Mouse (Mus musculus): Measurements from ENCODE around the gene AC161166.1. TPM values are rescaled to one million over a fixed set of nuclear protein-coding genes. Genes with fewer than 3 reads are reported as not detected.
"Not testable (repeated sequence)": the region's sequence is repeated elsewhere in the genome, so short reads cannot be mapped to it uniquely, and the experiment has no call there.

AC161166.1 gene
- polyA plus RNA-seq, 1 experiment from 2014 or later, result 2.2 TPM

GRCm38 (mm10) chr7:24520054-24520453, 7.8 kb upstream of the AC161166.1 start:
- ATAC-seq (replicated peaks); H3K4me3 ChIP-seq; H3K36me3 ChIP-seq (replicated peaks); H3K27ac ChIP-seq; H3K27me3 ChIP-seq (replicated peaks); H3K4me1 ChIP-seq; H3K9me3 ChIP-seq; H3K9ac ChIP-seq; H3K4me2 ChIP-seq: not testable (repeated sequence)
- WGBS, result 89% methylated on average over 10 of the region's 10 CpGs

- H3K9me3 ChIP-seq, result no peaks in the 10 kb centered on the region
- H3K27me3 ChIP-seq (replicated peaks), result no peaks in the 10 kb centered on the region
- peaks cover 15% of the 10 kb centered on the region for H3K36me3 ChIP-seq (replicated peaks)
- no peak for ATAC-seq (replicated peaks)
- H3K9ac ChIP-seq, result no peak overlapping the region
- no peak overlapping the region for H3K4me2 ChIP-seq
- H3K4me3 ChIP-seq, result no peak overlapping the region
- H3K27ac ChIP-seq, result no peak overlapping the region
- H3K4me1 ChIP-seq, result no peaks in the 10 kb centered on the region
- WGBS, result 9% methylated on average over 3 of the region's 3 CpGs
Measured at GRCm38 (mm10) chr7:24519130-24519529, 6.9 kb upstream of the AC161166.1 start.

GRCm38 (mm10) chr7:24517654-24518053, 5.4 kb upstream of the AC161166.1 start:
- Histone ChIP-seq H3K4me3 (no peak overlapping the region), H3K27me3 (replicated peaks) (no peaks in the 10 kb centered on the region), H3K36me3 (replicated peaks) (peaks cover 15% of the 10 kb centered on the region), H3K9ac (no peak overlapping the region), H3K27ac (peak overlapping the region; percentile 42; the same call in 1 of the 2 replicates), H3K9me3 (no peaks in the 10 kb centered on the region), H3K4me1 (peaks cover 1% of the 10 kb centered on the region; the same call in 1 of the 2 replicates), H3K4me2 (no peak overlapping the region)
- WGBS, result 44% methylated on average over 6 of the region's 6 CpGs
- ATAC-seq (replicated peaks), result no peak

GRCm38 (mm10) chr7:24517077-24517476, 4.8 kb upstream of the AC161166.1 start:
- Histone ChIP-seq H3K9ac (no peak overlapping the region), H3K4me1 (peaks cover 4% of the 10 kb centered on the region; the same call in 1 of the 2 replicates), H3K9me3 (no peaks in the 10 kb centered on the region), H3K36me3 (replicated peaks) (peaks cover 15% of the 10 kb centered on the region), H3K27ac (0 out of 2 replicates have a peak overlapping the region, but pooled peaks have one; percentile 43), H3K27me3 (replicated peaks) (no peaks in the 10 kb centered on the region), H3K4me2 (no peak overlapping the region), H3K4me3 (no peak overlapping the region)
- 26% methylated on average over 5 of the region's 5 CpGs for WGBS
- no peak for ATAC-seq (replicated peaks)

GRCm38 (mm10) chr7:24516319-24516718, 4.1 kb upstream of the AC161166.1 start:
- WGBS, result 66% methylated on average over 8 of the region's 8 CpGs
- not testable (repeated sequence) for ATAC-seq (replicated peaks)
- peaks cover 18% of the 10 kb centered on the region for H3K36me3 ChIP-seq (replicated peaks)

GRCm38 (mm10) chr7:24507726-24508114, 4.5 kb downstream of the AC161166.1 start:
- Histone ChIP-seq H3K4me2 (peak overlapping the region; percentile 57), H3K27me3 (replicated peaks) (no peaks in the 10 kb centered on the region), H3K9me3 (no peaks in the 10 kb centered on the region), H3K4me1 (peaks cover 56% of the 10 kb centered on the region), H3K36me3 (replicated peaks) (peaks cover 6% of the 10 kb centered on the region), H3K27ac (peak overlapping the region; percentile 97), H3K9ac (peak overlapping the region; percentile 62), H3K4me3 (peak overlapping the region; percentile 70)
- ATAC-seq (replicated peaks), result peak; percentile 48
- WGBS, result 3% methylated on average over 20 of the region's 20 CpGs

More at GRCm38 (mm10) chr7:24516319-24516718, 4.1 kb upstream of the AC161166.1 start:
- not testable (repeated sequence) for H3K9me3 ChIP-seq; H3K27me3 ChIP-seq (replicated peaks); H3K9ac ChIP-seq; H3K4me2 ChIP-seq; H3K27ac ChIP-seq; H3K4me3 ChIP-seq; H3K4me1 ChIP-seq

GRCm38 (mm10) chr7:24506838-24507725, 5.2 kb downstream of the AC161166.1 start, which contains the start of gene Zfp428:
TSS of gene Zfp428 (plus strand) at chr7:24507006.
- H3K36me3 ChIP-seq (replicated peaks), result peaks cover 12% of the 10 kb centered on the region
- H3K9ac ChIP-seq, result peak within 1 kb of the TSS; percentile 62
- H3K27ac ChIP-seq, result peak within 1 kb of the TSS; percentile 97
- no peaks in the 10 kb centered on the region for H3K27me3 ChIP-seq (replicated peaks)
- no peaks in the 10 kb centered on the region for H3K9me3 ChIP-seq
- H3K4me3 ChIP-seq, result peak within 1 kb of the TSS; percentile 70
- H3K4me2 ChIP-seq, result peak within 1 kb of the TSS; percentile 57
- H3K4me1 ChIP-seq, result peaks cover 53% of the 10 kb centered on the region
- under 1% methylated on average over 82 of the region's 84 CpGs for WGBS
- ATAC-seq (replicated peaks), result peak; percentile 92

- peak overlapping the region; percentile 97 for H3K27ac ChIP-seq
- H3K27me3 ChIP-seq (replicated peaks), result no peaks in the 10 kb centered on the region
- peaks cover 53% of the 10 kb centered on the region for H3K4me1 ChIP-seq
- WGBS, result under 1% methylated on average over 12 of the region's 12 CpGs
- peak overlapping the region; percentile 62 for H3K9ac ChIP-seq
- H3K9me3 ChIP-seq, result no peaks in the 10 kb centered on the region
- H3K36me3 ChIP-seq (replicated peaks), result peaks cover 13% of the 10 kb centered on the region
- peak overlapping the region; percentile 70 for H3K4me3 ChIP-seq
- H3K4me2 ChIP-seq, result peak overlapping the region; percentile 57
- ATAC-seq (replicated peaks), result no peak; the same call in 1 of the 2 replicates
Measured at GRCm38 (mm10) chr7:24506476-24506837, 5.8 kb downstream of the AC161166.1 start.

GRCm38 (mm10) chr7:24506065-24506459, 6.2 kb downstream of the AC161166.1 start:
- Histone ChIP-seq H3K36me3 (replicated peaks) (peaks cover 13% of the 10 kb centered on the region), H3K9me3 (no peaks in the 10 kb centered on the region), H3K27me3 (replicated peaks) (no peaks in the 10 kb centered on the region), H3K9ac (no peak overlapping the region), H3K4me2 (peak overlapping the region; percentile 57), H3K4me1 (peaks cover 53% of the 10 kb centered on the region), H3K4me3 (peak overlapping the region; percentile 70), H3K27ac (peak overlapping the region; percentile 97)
- WGBS, result 6% methylated on average over 3 of the region's 3 CpGs
- ATAC-seq (replicated peaks), result no peak

- Histone ChIP-seq H3K9ac (no peak overlapping the region), H3K4me1 (peaks cover 52% of the 10 kb centered on the region), H3K36me3 (replicated peaks) (peaks cover 18% of the 10 kb centered on the region), H3K9me3 (no peaks in the 10 kb centered on the region), H3K4me2 (peak overlapping the region; percentile 57), H3K27ac (peak overlapping the region; percentile 97), H3K27me3 (replicated peaks) (no peaks in the 10 kb centered on the region), H3K4me3 (no peak overlapping the region)
- ATAC-seq (replicated peaks), result no peak
- 5% methylated on average over 15 of the region's 15 CpGs for WGBS
Measured at GRCm38 (mm10) chr7:24505447-24506064, 6.7 kb downstream of the AC161166.1 start.

- H3K9me3 ChIP-seq, result no peaks in the 10 kb centered on the region
- H3K4me3 ChIP-seq, result no peak overlapping the region
- no peak overlapping the region for H3K4me2 ChIP-seq
- H3K27me3 ChIP-seq (replicated peaks), result no peaks in the 10 kb centered on the region
- peaks cover 45% of the 10 kb centered on the region for H3K4me1 ChIP-seq
- peaks cover 22% of the 10 kb centered on the region for H3K36me3 ChIP-seq (replicated peaks)
- WGBS, result 26% methylated on average over 4 of the region's 4 CpGs
- ATAC-seq (replicated peaks), result no peak
- H3K27ac ChIP-seq, result peak overlapping the region; percentile 97
- H3K9ac ChIP-seq, result no peak overlapping the region
Measured at GRCm38 (mm10) chr7:24504868-24505267, 7.4 kb downstream of the AC161166.1 start.

- Histone ChIP-seq H3K27me3 (replicated peaks) (no peaks in the 10 kb centered on the region), H3K4me2 (no peak overlapping the region), H3K9ac (no peak overlapping the region), H3K4me3 (no peak overlapping the region), H3K27ac (no peak overlapping the region), H3K4me1 (peaks cover 40% of the 10 kb centered on the region), H3K36me3 (replicated peaks) (peaks cover 22% of the 10 kb centered on the region), H3K9me3 (no peaks in the 10 kb centered on the region)
- ATAC-seq (replicated peaks), result no peak
- 14% methylated on average over 10 of the region's 10 CpGs for WGBS
Measured at GRCm38 (mm10) chr7:24504004-24504403, 8.3 kb downstream of the AC161166.1 start.

All from midbrain, embryonic 15.5 days (tissue).